Mouse (Mus musculus) kidney, embryonic 15.5 days (tissue): ENCODE data around the gene Mdm2. TPM values are rescaled to one million over a fixed set of nuclear protein-coding genes. Genes with fewer than 3 reads are reported as not detected.

Experiments used
- ATAC-seq: fragments of 200-750 bp; cut with Nextera tagmentation; replicated peaks from 2 replicates; pipeline ENCODE4 v1.8.0; 2017; ENCODE audit warnings: moderate TSS enrichment; ENCODE audit not compliant: low FRiP score
- H3K27ac ChIP-seq: fragments of 300-500 bp; sonication (generic); 2 replicates; pipeline ENCODE4 v1.5.1; 2015; ENCODE audit warnings: mild to moderate bottlenecking, inconsistent platforms
- H3K27me3 ChIP-seq: fragments of 300-500 bp; sonication (generic); 2 replicates; pipeline ENCODE4 v1.6.1; 2015; ENCODE audit warnings: inconsistent platforms
- H3K36me3 ChIP-seq: fragments of 300-500 bp; sonication (generic); 2 replicates; pipeline ENCODE4 v1.6.1; 2015; ENCODE audit warnings: inconsistent platforms
- H3K4me1 ChIP-seq: fragments of 300-500 bp; sonication (generic); 2 replicates; pipeline ENCODE4 v1.6.1; 2015; ENCODE audit warnings: inconsistent platforms
- H3K4me2 ChIP-seq: fragments of 300-500 bp; sonication (generic); 2 replicates; pipeline ENCODE4 v1.6.1; 2015; ENCODE audit warnings: moderate library complexity, mild to moderate bottlenecking, inconsistent platforms
- H3K4me3 ChIP-seq: fragments of 300-500 bp; sonication (generic); replicated peaks from 2 replicates; pipeline ENCODE4 v1.5.1; 2015; ENCODE audit warnings: mild to moderate bottlenecking, inconsistent platforms
- H3K9ac ChIP-seq: fragments of 300-500 bp; sonication (generic); 2 replicates; pipeline ENCODE4 v1.6.1; 2015; ENCODE audit warnings: mild to moderate bottlenecking, inconsistent platforms
- H3K9me3 ChIP-seq: fragments of 300-500 bp; sonication (generic); replicated peaks from 2 replicates; pipeline ENCODE4 v1.6.1; 2016; ENCODE audit warnings: inconsistent platforms
- WGBS: fragments of 180-500 bp; shearing (Covaris S2); methylation state at CpG from one replicate; pipeline ENCODE4 v1.1.7; 2015; ENCODE audit warnings: mixed read lengths; 5-methylcytosine and 5-hydroxymethylcytosine counted together
- polyA plus RNA-seq: library from polyadenylated mRNA; unstranded; fragments of >200 nt; fragmentation: Nextera tagmentation; extraction: Ambion mirVana; gene quantifications from 2 replicates; pipeline ENCODE4 v1.2.1, GENCODE M21; 2015

The Mdm2 gene
- polyA plus RNA-seq, 1 experiment from 2014 or later: 49.7 TPM

- no peak overlapping the region for H3K27ac ChIP-seq
- WGBS: 73% methylated on average over 12 of the region's 12 CpGs
- no peak for ATAC-seq
These were observed 66.7 kb downstream of the Mdm2 start for GRCm38 (mm10) chr10:117643711-117644428.

GRCm38 (mm10) chr10:117643302-117643701 lies 67.3 kb downstream of the Mdm2 start:
- Histone ChIP-seq H3K9me3 (no peaks in the 10 kb centered on the region), H3K27ac (no peak overlapping the region), H3K36me3 (no peaks in the 10 kb centered on the region), H3K4me3 (no peak overlapping the region), H3K9ac (no peak overlapping the region), H3K27me3 (no peaks in the 10 kb centered on the region), H3K4me1 (peaks cover 33% of the 10 kb centered on the region), H3K4me2 (no peak overlapping the region)
- 77% methylated on average over 6 of the region's 6 CpGs for WGBS
- no peak for ATAC-seq

More at GRCm38 (mm10) chr10:117643711-117644428, 66.7 kb downstream of the Mdm2 start:
- Histone ChIP-seq H3K36me3 (no peaks in the 10 kb centered on the region), H3K4me1 (peaks cover 33% of the 10 kb centered on the region), H3K27me3 (no peaks in the 10 kb centered on the region), H3K9me3 (no peaks in the 10 kb centered on the region), H3K4me3 (no peak overlapping the region), H3K9ac (no peak overlapping the region), H3K4me2 (no peak overlapping the region)

GRCm38 (mm10) chr10:117642491-117643262 lies 67.9 kb downstream of the Mdm2 start:
- H3K4me2 ChIP-seq: no peak overlapping the region
- H3K9ac ChIP-seq: no peak overlapping the region
- peaks cover 33% of the 10 kb centered on the region for H3K4me1 ChIP-seq
- H3K4me3 ChIP-seq: no peak overlapping the region
- no peaks in the 10 kb centered on the region for H3K9me3 ChIP-seq
- no peak for ATAC-seq
- H3K27me3 ChIP-seq: no peaks in the 10 kb centered on the region
- no peaks in the 10 kb centered on the region for H3K36me3 ChIP-seq
- no peak overlapping the region for H3K27ac ChIP-seq
- 93% methylated on average over 15 of the region's 15 CpGs for WGBS

- WGBS: 86% methylated on average over 9 of the region's 9 CpGs
- no peak for ATAC-seq
These were observed 68.4 kb downstream of the Mdm2 start for GRCm38 (mm10) chr10:117642201-117642450.

GRCm38 (mm10) chr10:117641400-117642200 lies 69.0 kb downstream of the Mdm2 start:
- no peaks in the 10 kb centered on the region for H3K9me3 ChIP-seq
- ATAC-seq: no peak
- 69% methylated on average over 20 of the region's 20 CpGs for WGBS
- no peak overlapping the region for H3K4me2 ChIP-seq
- H3K27ac ChIP-seq: no peak overlapping the region
- H3K36me3 ChIP-seq: no peaks in the 10 kb centered on the region
- peaks cover 22% of the 10 kb centered on the region for H3K4me1 ChIP-seq
- no peaks in the 10 kb centered on the region for H3K27me3 ChIP-seq
- H3K9ac ChIP-seq: no peak overlapping the region
- no peak overlapping the region for H3K4me3 ChIP-seq

More at GRCm38 (mm10) chr10:117642201-117642450, 68.4 kb downstream of the Mdm2 start:
- Histone ChIP-seq H3K27me3 (no peaks in the 10 kb centered on the region), H3K27ac (no peak overlapping the region), H3K4me3 (no peak overlapping the region), H3K36me3 (no peaks in the 10 kb centered on the region), H3K9me3 (no peaks in the 10 kb centered on the region), H3K4me1 (peaks cover 27% of the 10 kb centered on the region), H3K4me2 (no peak overlapping the region), H3K9ac (no peak overlapping the region)

GRCm38 (mm10) chr10:117640595-117641078 lies 69.9 kb downstream of the Mdm2 start:
- Histone ChIP-seq H3K27ac (no peak overlapping the region), H3K4me1 (peaks cover 22% of the 10 kb centered on the region), H3K9me3 (no peaks in the 10 kb centered on the region), H3K4me3 (no peak overlapping the region), H3K27me3 (no peaks in the 10 kb centered on the region), H3K9ac (no peak overlapping the region), H3K36me3 (no peaks in the 10 kb centered on the region), H3K4me2 (no peak overlapping the region)
- no peak for ATAC-seq
- WGBS: 69% methylated on average over 7 of the region's 7 CpGs

- no peaks in the 10 kb centered on the region for H3K27me3 ChIP-seq
- H3K27ac ChIP-seq: no peak overlapping the region
- WGBS: 53% methylated on average over 21 of the region's 21 CpGs
- H3K4me1 ChIP-seq: peaks cover 22% of the 10 kb centered on the region
- H3K4me2 ChIP-seq: no peak overlapping the region
- H3K36me3 ChIP-seq: no peaks in the 10 kb centered on the region
- no peak overlapping the region for H3K4me3 ChIP-seq
- ATAC-seq: peak; percentile 49; the same call in 1 of the 2 replicates
- no peaks in the 10 kb centered on the region for H3K9me3 ChIP-seq
- H3K9ac ChIP-seq: no peak overlapping the region
These were observed 70.5 kb downstream of the Mdm2 start for GRCm38 (mm10) chr10:117639899-117640594.

GRCm38 (mm10) chr10:117639221-117639599 lies 71.3 kb downstream of the Mdm2 start:
- no peak for ATAC-seq
- no peak overlapping the region for H3K27ac ChIP-seq
- H3K27me3 ChIP-seq: no peaks in the 10 kb centered on the region
- no peak overlapping the region for H3K4me3 ChIP-seq
- H3K9ac ChIP-seq: no peak overlapping the region
- WGBS: 89% methylated on average over 8 of the region's 8 CpGs
- H3K4me1 ChIP-seq: peaks cover 19% of the 10 kb centered on the region
- H3K9me3 ChIP-seq: no peaks in the 10 kb centered on the region
- H3K36me3 ChIP-seq: no peaks in the 10 kb centered on the region
- H3K4me2 ChIP-seq: no peak overlapping the region

Other genes with a start within 250 kb of the Mdm2 start
- 31.3 and 31.5 TPM in 2 replicates for gene Cpm, start 81.3 kb downstream of the Mdm2 start, polyA plus RNA-seq
- 14.8 and 15.0 TPM in 2 replicates for gene Slc35e3, start 35.6 kb upstream of the Mdm2 start, polyA plus RNA-seq
- 65.3 and 69.0 TPM in 2 replicates for gene Nup107, start 81.9 kb upstream of the Mdm2 start, polyA plus RNA-seq
- 161 and 167 TPM in 2 replicates for gene Rap1b, start 135.3 kb upstream of the Mdm2 start, polyA plus RNA-seq